Mouse (Mus musculus) left cerebral cortex, postnatal 36 days (tissue): ENCODE measurements around the gene Olfr380. TPM values are rescaled to one million over a fixed set of nuclear protein-coding genes. Genes with fewer than 3 reads are reported as not detected.

Experiments
- DNase-seq, 2 experiments: peaks; one replicate each; pipeline ENCODE4 v3.0.0; 2021 to 2022; ENCODE audit warnings: low spot score in 2 of 2, mixed read lengths in 1 of 2
- intact Hi-C: fragments of 180-260 bp; cut with DNase I; formaldehyde crosslinking; loops from one replicate; pipeline ENCODE4 v1.15.1; 2025
- total RNA-seq, 2 experiments: library from RNA; stranded (reverse); gene quantifications; 2 replicates each; pipeline ENCODE4 v1.2.3; 2021

Olfr380 gene
- not detected for total RNA-seq

GRCm38 (mm10) chr11:73457408-73457807 lies at the start of gene Olfr380:
Gene Olfr380, minus strand, starts transcription at chr11:73457508.
- intact Hi-C loops, result no loop called here
- DNase-seq, result no peak

GRCm38 (mm10) chr11:73491503-73491902 lies 34.2 kb upstream of the Olfr380 start, which contains the start of gene Olfr381:
Gene Olfr381, minus strand, starts transcription at chr11:73491603.
- intact Hi-C loops, result no loop called here
- DNase-seq, result no peak

- DNase-seq, result no peak
- intact Hi-C loops, result no loop called here
Observed at GRCm38 (mm10) chr11:73428377-73428776, 28.9 kb downstream of the Olfr380 start, which contains the start of gene Olfr378. Gene Olfr378, minus strand, starts transcription at chr11:73428477.

Other genes with a start within 250 kb of the Olfr380 start
- gene Trpv1, start 223.2 kb downstream of the Olfr380 start, total RNA-seq, result not detected
- gene Trpv3, start 190.1 kb downstream of the Olfr380 start, total RNA-seq, result under 1 TPM; 0.35 to 0.39 TPM
- gene Aspa, start 127.9 kb downstream of the Olfr380 start, total RNA-seq, result 10 to 100 TPM; 12.0 to 17.3 TPM
- not detected for gene Gm49340, start 127.8 kb downstream of the Olfr380 start, total RNA-seq
- gene Spata22, start 127.8 kb downstream of the Olfr380 start, total RNA-seq, result not detected
- gene Olfr20, start 106.7 kb downstream of the Olfr380 start, total RNA-seq, result not detected
- not detected for gene Olfr376, start 86.3 kb downstream of the Olfr380 start, total RNA-seq
- not detected for gene Olfr1, start 57.9 kb downstream of the Olfr380 start, total RNA-seq
- not detected for gene Olfr378, start 29.0 kb downstream of the Olfr380 start, total RNA-seq
- not detected for gene Olfr381, start 34.1 kb upstream of the Olfr380 start, total RNA-seq
- gene Olfr382, start 59.7 kb upstream of the Olfr380 start, total RNA-seq, result not detected
- not detected for gene Olfr385, start 135.5 kb upstream of the Olfr380 start, total RNA-seq
- not detected for gene Olfr384, start 141.1 kb upstream of the Olfr380 start, total RNA-seq
- not detected for gene Zfp735, start 231.3 kb upstream of the Olfr380 start, total RNA-seq